Mouse (Mus musculus): ENCODE data around the gene Ano6.

Ano6 gene

DNA sequence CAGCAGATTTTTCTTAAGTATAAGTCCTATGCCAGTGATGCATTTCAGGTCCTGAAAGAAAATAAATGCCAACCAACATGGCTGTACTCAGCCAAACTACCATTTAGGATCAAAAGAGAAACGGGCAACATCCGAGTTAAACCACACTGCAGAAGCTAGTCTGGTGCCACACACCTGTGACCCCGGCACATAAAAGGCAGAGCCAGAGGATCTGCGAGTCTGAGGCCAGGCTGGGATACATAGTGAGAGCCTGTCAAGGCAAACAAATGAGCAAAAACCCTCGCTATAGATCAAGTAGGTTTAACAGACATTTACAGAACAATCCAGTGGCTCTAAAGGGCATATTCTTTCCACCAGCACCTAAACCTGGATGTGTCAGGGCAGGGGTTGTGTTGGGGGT, 190.0 kb downstream of the Ano6 start:
- no peak for DNase-seq

DNA sequence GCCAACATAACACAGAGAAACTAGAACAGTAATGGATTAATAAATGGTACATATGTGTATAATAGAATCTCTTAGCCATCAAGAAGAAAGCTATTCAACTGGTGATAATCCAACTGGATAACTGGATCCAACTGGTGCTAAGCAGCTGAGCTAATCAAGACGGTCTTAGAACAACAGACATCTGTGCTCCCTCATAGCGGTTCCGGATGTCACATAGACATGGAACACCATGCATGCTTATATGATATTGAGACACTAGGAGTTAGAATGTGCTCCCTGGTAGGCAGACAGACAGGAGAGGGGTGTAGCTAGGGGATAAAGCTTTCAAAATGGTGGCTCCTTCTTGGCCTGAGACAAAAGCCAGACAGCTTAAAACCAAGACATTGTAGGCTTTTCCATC, 197.3 kb downstream of the Ano6 start:
- DNase-seq, result no peak

DNA sequence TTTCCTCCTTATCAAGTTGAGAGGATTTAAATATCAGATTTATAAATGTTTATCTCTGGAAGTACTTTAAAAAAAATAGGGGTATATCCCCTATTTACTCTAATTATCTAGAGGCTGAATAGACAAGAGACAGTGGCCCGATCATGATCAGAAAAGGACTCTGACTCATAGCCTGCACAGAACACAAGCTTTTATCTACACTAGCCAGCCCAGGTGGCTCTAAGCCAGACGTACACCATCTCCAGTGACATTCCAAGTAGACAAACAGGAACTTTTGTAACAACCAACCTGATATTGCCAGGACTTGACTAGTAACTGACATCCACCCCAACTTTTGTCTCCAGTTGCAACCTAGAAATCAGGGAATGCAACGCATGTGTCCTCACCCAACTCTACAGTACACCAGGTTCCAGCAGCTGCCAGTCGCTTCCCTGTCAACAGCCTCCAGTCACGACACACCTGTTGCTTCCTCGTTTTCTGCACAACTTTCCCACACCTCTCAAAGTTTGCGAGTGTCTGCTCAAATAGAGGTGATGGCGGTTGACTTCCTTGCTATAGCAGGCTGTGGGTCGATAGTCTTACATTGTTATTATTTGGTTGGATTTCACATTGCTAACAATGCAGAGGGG, 199.0 kb downstream of the Ano6 start:
- no peak for DNase-seq

DNA sequence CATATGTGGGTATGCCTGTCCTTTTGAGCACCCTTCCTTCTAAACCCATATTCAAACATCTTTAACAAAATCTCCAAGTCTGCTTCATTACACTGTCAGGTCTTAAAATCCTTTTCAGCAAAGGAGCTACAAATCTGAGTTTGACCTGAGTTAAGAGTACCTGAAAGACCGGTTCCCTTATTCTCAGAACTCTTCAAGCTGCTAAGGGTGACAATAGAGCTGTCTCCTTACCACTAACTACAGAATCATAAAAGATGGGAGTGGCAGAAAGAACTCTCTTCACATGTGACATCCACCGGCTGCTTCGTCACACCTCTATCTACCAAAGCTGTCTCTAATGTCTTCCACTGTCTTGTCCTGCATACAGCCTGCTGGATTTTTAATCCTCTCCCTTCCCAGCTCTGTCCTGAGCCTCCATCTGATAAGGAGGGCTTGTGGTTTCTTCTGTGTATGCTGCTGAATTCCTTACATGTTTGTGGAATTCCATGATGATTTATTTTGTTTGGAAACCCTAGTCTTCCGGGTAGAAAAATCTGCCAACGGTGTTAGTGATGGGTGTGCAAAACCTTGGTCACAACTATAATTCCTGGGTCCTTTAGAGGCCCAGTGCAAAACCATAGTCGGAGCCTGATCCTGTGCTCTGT, 212.4 kb downstream of the Ano6 start:
- no peak for DNase-seq

DNA sequence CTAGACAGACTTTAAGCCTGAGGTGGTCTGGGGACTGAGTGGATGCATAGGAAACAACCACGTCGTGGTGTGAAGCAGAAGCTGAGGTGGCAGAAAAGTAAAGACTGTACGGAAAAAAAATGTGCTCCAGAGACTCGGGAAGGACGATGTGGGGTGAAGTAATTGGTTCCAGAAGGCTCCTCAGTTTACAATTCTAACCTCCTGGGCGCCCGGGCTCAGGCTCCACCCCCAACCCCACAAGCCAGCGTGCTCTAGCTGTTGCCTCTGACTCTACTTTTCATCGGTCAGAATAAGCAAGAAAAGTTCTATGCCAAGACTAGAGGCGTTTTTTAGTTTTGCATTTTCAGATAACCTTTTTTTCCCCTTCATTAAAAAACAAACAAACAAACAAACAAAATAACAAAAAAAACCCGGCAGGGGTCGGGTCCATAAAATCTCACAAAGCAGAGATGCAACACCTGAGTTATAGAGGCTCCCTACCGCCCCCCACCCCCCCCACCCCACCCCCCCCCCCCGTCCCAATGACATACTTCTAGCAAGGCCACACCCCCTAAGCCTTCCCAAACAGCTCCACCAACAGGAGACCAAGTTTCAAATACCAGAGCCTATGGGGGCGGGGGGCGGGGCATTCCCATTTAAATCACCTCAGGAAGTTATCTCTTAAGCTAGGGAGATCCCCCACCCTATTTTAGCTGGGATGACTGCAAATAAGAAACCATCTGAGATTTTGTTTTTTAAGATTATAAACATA, 221.2 kb downstream of the Ano6 start:
- DNase-seq, result no peak

DNA sequence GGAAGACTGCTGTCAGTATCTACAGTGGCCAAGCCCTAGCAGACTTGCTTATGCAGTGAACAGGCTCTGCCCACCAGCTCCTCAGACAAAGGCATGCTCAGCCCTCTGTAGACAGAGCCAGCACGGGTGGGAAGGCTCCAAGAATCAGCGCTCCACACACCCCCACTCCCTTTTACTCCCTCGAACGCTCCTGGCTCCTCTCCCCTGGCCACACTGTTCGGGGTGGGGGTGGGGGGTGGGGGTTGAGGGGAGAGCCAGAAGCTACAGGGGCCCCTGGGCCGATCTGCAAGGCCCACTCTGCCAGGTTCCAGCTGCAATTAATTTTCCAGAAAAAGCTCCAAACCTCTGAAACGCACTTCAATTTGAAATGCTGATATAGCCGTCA, 221.7 kb downstream of the Ano6 start:
- DNase-seq, result no peak

DNA sequence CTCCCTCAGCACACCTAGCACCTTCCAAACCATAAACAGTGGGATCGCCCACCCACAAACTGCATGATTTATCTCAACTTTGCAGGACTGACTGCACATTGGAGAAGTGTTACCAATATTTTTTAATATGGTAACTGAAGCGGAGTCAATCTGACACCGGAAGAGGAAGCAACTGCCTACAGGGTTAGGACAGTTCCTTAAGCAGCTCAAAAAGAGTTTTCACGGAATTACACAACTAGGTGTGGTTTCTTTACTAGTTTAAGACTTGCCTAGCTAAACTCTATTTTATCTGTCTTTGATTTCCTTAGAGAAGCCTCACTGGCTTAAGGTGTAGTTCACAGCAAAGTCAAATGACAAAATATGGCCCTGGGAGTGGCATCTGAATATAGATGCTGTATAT, 223.9 kb downstream of the Ano6 start:
- DNase-seq, result no peak

DNA sequence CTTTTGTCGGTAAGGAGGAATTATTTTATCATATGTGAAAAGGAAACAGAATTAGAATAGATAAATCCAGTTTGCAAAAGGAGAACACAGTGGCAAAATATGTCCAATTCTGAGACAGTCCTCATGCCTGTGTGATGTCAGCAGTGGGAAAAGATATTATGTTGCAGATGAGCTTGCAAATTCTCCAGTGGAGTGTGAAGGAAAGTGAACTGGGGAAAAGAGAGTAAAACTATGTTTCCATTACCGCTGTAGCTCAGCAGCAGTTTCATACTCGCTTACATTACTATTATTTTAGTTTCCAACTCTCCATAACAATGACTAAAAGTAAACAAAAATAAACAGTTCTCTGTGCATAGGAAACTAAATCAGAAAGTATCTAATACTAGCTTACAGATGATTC, 229.8 kb downstream of the Ano6 start:
- no peak for DNase-seq

DNA sequence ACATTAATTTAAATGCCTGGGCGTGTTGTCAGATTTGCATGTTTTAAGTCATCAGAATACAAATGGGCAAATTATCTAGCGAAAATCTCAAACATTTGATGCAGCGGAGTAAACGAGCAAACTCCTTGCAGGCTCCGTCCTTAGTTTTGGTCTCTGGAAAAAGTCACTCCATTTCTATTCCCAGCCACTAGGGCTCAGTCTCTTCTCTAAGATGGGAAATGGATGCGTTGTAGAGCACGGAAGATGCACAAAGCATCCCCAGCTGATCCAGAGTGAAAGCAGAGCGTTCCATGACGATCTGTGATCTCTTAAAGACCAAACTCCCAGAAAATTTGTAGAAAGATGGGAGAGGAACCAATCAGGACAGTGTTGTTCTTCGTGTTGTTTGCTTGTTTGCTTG, 230.9 kb downstream of the Ano6 start:
- peak; percentile 11 for DNase-seq
